Mouse (Mus musculus): Measurements from ENCODE around the gene Clasrp.
"Not testable (repeated sequence)": the region's sequence is repeated elsewhere in the genome, so short reads cannot be mapped to it uniquely, and the experiment has no call there.

Clasrp gene

DNA sequence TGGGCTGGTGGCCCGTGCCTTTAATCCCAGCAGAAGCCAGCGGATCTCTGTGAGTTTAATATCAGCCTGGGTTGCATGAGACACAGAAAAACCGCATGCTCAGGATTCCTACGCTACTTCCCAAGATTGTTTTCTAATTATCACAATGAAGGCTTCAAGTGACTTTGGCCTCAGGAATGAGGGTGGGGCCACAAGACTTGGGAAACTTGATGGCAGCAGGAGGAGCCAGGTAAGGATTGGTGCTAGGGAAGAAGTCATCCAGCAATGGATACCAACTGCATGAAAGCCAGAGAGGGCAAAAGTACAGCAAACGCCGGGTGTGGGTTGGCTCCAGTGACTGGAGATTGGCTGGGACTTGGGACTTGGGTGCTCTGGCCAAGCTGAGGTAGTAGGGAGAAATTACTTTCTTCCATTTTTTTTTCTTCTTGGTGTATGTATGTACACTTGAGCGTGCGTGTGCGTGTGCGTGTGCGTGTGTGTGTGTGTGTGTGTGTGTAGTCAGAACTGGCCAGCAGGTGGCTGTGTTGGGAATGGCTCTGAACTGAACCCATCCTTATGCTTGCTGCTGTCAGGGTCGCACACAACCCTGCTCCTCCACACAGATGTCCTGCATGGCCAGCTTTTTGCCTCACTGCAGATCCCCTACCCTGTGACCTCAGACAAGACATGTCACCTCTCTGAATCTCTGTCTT is 5.5 kb upstream of the Clasrp start:
- DNase-seq (ENCODE audit: low read depth, low spot score), result no peak

DNA sequence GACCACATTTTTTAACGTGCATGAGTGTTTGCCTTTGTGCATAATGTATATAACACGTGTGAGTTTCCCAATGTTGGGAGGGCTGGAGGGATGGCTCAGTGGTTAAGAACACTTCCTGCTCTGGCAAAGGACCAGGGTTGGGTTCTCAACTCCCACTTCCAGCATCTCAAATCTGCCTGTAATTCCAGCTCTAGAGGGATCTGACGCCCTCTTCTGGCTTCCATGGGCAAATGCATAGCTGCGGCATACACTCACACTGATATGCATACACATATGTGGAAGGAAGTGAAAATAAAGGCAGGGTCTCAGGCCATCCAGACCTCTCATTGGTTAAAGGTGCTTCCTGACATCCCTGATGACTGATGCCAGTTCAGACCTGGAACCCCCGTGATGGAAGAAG is 3.0 kb upstream of the Clasrp start:
- DNase-seq (ENCODE audit: low read depth, low spot score), result no peak

GRCm38 (mm10) chr7:19604606-19605214 is 424 bp upstream of the Clasrp start:
- not testable (repeated sequence) for DNase-seq (ENCODE audit: low read depth, low spot score)

DNA sequence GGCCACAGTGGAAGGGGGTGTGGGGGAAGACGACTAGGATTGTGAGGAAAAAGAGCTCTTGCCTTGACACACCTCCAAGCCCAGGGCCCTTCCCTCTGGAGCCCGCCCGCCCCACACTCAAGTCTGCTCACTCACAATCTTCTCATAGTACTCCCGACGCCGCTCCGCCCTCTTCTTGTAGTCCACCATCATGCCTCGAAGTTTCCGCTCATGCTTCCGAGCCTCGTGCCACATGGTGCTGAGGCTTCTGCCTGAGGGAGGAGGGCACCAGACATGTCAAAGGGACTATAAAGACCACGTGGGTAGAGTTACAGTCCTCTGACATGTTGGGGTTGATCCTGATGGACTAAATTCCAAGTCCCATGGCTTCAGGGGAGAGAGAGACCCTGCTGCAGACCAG is 1.2 kb downstream of the Clasrp start:
- DNase-seq (ENCODE audit: low read depth, low spot score), result no peak

- DNase-seq (ENCODE audit: low read depth, low spot score), result no peak
Observed at GRCm38 (mm10) chr7:19600562-19600961, 3.7 kb downstream of the Clasrp start.

GRCm38 (mm10) chr7:19593061-19593730 is 11.1 kb downstream of the Clasrp start:
- no peak for DNase-seq (ENCODE audit: low read depth, low spot score)

- DNase-seq (ENCODE audit: low read depth, low spot score), result peak; percentile 86
Observed at GRCm38 (mm10) chr7:19589917-19590316, 14.4 kb downstream of the Clasrp start.

- DNase-seq (ENCODE audit: low read depth, low spot score), result peak; percentile 68
Observed at GRCm38 (mm10) chr7:19589207-19589606, 15.1 kb downstream of the Clasrp start.

- DNase-seq (ENCODE audit: low read depth, low spot score), result no peak
Observed at GRCm38 (mm10) chr7:19586269-19586668, 18.0 kb downstream of the Clasrp start.

GRCm38 (mm10) chr7:19580634-19581033 is 23.7 kb downstream of the Clasrp start:
- DNase-seq (ENCODE audit: low read depth, low spot score), result no peak

DNA sequence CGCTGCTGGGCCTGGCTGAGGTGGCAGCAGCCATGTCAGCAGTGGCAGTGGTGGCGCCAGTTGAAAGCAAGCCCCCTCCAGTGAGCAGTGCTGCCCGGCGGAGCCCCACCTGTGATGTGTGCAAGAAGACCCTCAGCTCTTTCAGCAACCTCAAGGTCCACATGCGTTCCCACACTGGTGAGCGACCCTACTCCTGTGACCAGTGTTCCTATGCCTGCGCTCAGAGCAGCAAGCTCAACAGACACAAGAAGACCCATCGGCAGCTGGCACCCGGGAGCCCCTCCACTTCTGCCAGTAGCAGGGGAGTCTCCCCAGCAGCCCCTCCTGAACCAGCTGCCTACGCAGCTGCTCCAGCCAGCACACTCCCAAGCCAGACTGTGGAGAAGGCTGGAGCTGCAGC is 24.5 kb downstream of the Clasrp start:
- DNase-seq (ENCODE audit: low read depth, low spot score), result no peak

DNA sequence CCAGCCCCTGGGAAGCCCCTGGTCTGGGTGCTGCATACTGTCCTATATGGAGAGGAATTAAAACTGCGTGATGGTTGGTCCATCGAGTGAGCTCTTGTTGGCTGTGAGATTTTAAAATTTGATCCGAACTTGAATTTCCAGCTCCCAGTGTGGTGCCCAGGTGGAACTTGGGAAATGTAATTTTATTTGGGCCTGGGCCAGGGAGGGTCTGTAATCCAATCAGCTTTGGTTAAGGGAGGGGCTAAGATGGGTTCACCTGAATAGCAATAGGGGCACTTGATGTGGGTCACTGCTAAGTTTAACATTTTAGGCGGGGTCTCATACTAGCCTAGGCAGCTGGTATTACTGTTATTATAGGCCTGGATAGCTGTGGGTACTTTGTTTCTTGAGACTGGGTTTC is 25.9 kb downstream of the Clasrp start:
- no peak for DNase-seq (ENCODE audit: low read depth, low spot score)

DNA sequence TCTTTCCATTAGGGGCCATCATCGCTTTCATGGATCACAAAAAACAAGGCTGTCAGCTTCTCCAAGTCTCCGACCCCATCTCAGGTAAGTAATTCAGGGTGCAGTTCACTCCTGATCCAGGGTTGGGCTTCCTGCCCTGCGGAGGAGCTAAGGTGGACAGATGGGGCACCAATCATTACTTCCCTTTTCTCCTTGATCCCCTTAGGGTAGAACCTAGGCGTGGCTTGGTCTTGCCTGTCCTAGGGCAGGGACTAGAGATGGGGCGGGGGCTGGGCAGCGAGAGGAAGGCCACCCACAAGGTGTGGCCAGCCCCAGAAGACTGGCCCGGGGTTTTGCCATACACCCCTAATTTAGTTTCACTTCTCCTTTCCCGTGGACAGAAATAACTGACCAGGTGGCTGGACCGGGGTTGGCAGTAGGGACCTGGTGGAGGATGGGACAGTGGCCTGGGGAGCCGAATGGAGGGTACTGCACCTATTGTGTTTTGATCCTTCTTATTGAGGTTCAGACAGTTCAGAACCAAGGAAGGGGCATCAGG is 26.3 kb downstream of the Clasrp start:
- no peak for DNase-seq (ENCODE audit: low read depth, low spot score)

DNA sequence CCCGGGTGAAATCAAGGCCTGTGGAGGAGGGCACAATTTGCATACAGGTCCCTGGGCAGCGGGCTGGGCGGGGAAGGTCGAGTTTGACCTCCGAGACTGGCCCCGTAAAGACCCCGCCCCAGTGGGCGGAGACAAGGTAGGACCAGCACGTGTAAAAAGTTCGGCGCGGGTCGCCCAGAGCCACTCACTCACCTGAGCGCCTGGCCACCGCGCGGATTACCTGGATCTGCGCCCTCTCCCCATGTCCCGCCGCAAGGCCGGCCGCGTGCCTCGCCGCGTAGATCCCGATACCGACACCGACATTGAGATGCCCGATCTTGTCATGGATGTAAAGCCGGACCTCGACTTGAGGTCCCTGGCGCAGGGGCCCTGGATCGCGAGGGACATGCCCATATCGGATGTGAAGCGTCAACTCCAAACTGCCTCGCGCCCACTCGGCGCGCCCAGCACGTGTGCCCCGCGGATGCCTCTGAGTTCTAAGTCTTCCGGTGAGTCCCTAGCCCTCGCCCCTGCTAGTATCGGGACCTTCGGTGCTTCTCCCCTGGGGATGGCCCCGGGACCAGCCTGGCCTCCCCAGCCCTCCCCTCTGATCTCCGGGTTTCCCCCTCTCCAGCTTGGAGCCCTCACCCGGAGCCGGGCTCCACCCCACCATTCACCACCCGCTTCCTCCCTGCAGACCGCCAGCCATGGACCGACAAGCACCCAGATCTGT is 27.0 kb downstream of the Clasrp start, which contains the start of the genes Zfp296 and Gemin7:
Gene Zfp296, plus strand, starts transcription at position 147 of the 712 bp plus-strand sequence.
Gene Gemin7, minus strand, starts transcription at position 455 of the 712 bp plus-strand sequence.
- peak; percentile 36 for DNase-seq (ENCODE audit: low read depth, low spot score)

DNA sequence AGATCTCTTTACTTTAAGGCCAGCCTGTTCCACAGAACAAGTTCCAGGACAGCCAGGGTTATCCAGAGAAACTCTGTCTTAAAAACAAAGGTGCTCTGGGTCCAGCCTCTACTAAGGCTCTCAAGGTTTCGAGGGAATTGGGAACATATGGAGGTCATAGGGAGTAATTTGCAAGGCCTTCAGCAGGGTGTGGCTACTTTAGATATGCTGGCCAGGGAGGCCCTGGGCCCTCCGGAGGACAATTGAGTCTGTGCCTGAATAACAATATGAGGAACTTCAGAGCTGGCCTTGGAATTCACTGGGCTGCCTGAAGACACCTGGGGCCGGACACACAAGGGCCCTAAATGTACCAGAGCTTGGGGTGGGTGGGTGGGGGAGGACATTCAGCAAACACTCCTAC is 28.7 kb downstream of the Clasrp start:
- no peak for DNase-seq (ENCODE audit: low read depth, low spot score)

DNA sequence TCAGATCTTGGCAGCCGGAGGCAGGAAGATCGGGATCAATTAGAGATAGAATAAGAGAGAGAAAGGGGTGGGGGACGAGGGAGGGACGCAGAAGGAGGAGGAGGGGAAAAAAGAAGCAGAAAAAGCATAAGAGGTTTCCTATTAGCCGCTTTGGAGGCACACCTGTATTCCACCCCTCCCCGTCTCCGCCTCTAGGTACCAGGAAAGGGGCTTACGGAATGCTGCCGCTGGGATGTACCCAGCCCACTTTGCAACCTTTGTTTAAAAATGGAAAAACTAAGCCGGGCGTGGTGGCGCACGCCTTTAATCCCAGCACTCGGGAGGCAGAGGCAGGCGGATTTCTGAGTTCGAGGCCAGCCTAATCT is 30.5 kb downstream of the Clasrp start:
- DNase-seq (ENCODE audit: low read depth, low spot score), result no peak

DNA sequence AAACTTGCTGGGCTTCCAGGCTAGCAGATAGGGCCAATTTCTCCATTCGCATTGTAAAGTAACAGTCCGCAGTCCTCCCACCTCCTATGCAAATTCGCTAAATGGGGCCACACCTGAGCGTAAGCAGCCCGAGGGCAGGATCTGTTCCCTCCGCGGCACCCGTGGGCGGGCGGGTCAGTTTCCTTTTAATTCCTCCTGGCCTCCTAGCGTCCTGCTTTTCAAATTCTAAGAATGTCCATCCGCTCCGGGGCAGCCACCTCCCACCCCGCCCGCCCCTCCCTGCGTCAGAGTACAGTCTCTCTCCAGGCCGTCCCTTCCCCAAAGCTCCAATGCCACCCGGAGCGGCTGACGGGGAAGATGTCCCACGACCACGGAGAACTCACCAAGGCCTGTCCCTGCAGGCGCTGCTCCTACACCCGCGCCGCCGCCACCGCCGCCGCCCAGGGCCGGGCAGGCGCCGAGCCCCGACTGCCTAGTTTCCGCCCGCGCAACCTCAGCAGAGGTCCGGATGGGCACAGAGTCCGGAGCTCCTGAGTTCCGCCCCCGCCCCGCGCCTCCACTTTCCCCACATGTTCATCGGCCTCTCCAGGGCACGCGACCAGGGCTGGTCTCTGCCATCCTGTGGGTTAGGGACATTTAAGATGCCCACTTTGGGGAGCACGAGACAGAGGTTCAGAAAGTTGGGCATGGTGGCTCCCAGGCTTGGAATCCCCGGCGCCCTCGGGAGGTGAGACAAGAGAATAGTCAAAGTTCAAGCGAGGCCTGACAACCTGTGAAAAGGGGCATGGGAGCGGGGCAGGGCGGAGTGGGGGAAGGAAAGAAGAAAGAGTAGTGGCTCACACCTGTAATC is 31.1 kb downstream of the Clasrp start:
- DNase-seq (ENCODE audit: low read depth, low spot score), result peak; percentile 88

DNA sequence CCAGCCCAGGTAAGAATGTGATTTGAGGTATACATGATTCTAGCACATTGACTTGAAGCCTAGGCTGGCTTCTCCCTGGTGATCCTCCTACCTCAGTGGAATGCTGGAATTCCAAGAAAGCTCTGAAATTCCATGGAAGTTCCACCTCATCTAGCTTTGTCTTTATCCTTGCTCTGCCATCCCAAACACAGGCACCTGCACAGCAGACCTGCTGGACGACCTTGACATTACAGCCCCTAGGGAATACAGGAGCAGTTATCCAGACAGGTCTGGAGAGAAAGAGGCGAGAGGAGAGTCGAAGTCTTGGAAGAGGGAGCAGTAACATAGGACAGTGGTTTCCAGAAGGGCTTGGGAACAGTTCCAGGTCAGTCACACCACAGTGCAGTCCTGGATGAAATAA is 34.6 kb downstream of the Clasrp start:
- DNase-seq (ENCODE audit: low read depth, low spot score), result no peak

DNA sequence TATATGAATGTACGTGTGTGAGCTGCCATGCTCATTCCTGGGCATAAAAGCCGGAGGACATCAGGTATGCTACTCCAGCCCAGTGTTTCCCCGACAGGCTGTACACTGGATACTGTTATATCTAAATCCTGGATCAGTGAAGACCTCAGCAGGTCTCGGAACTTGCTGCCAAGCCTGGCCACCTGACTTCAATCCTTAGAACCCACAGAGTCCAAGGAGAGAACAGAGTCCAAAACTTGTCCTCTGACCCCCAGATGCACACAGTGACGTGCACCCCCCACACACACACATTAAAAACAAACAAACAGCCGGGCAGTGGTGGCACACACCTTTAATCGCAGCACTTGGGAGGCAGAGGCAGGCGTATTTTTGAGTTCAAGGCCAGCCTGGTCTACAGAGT is 36.9 kb downstream of the Clasrp start:
- no peak for DNase-seq (ENCODE audit: low read depth, low spot score)

DNA sequence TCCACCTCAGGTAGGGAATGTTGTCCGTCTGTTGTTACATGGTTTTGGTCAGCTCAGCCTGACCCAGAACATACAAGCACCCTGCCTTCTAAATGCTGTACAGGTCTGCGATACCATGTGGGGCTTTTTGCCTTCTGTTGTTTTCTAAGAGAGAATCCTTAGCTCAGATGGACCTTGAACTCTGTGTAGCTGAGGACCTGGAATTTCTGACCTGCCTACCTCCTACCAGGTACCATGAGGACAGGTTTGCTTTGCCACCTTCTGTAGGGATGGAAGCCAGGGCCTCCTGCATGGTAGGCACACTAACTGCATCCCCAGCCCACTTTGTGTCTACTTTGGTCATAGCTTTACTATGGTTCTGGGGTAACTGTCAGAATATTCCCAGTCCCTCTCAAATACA is 38.5 kb downstream of the Clasrp start:
- DNase-seq (ENCODE audit: low read depth, low spot score), result no peak

DNA sequence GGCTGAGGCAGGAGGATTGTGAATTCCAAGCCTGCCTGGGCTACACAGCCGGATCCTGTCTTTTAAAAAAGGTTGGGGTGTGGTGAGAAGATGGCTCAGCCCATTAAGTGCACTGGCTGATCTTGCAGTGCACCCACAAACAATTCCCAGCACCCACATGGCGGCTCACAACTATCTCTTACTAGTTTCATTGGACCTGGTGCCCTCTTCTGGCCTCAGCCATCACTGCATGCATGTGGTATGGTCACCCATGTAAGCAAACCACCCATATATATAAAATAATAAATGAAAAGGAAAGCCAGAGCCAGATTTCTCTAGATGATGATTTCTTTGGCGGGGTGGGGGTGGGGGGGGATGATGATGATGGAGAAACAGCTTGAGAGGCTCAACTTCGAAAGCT is 39.8 kb downstream of the Clasrp start:
- no peak for DNase-seq (ENCODE audit: low read depth, low spot score)

Measured in mesoderm, embryonic 11.5 days (tissue).